Mouse (Mus musculus) layer of hippocampus, adult 9-10 months (tissue): ENCODE results near the gene Ahnak2.

Experiments used
- DNase-seq: peaks from one replicate; pipeline ENCODE4 v3.0.0; 2022; ENCODE audit warnings: low spot score

The Ahnak2 gene

DNA sequence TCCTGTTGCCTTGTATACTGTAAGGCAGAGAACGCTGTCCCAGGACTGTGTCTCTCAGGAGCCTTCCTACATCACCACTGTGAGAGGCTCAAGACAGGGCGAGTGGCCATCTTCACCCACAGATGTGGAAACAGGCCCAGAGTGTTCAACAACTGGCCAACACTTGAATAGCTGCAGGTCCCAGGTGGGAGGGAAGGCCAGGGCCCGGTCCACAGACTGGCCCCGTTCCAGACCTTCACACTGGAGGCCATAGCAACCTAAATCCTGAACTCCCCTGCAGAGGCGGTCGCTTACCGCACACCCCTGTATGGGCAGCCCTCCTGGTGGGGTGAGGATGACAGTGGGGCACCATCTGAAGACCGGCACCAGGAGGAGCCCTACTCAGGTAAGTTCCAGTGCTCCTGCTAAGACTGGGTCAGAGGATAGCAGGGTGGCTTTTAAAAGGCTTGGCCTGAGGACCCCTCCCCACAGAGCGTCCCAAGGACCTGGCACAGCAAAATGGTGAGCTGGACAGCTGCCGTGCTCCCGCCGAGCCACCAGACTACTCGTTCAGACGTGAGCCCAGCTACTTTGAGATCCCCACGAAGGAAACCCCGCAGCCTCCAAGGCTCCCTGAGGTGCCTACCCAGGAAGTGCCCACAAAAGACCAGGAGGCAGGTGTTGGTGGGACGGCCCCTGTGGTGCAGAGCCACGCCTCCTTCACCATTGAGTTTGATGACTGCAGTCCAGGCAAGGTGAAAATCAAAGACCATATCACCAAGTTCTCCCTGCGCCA is 67.4 kb downstream of the Ahnak2 start:
- DNase-seq, result no peak

DNA sequence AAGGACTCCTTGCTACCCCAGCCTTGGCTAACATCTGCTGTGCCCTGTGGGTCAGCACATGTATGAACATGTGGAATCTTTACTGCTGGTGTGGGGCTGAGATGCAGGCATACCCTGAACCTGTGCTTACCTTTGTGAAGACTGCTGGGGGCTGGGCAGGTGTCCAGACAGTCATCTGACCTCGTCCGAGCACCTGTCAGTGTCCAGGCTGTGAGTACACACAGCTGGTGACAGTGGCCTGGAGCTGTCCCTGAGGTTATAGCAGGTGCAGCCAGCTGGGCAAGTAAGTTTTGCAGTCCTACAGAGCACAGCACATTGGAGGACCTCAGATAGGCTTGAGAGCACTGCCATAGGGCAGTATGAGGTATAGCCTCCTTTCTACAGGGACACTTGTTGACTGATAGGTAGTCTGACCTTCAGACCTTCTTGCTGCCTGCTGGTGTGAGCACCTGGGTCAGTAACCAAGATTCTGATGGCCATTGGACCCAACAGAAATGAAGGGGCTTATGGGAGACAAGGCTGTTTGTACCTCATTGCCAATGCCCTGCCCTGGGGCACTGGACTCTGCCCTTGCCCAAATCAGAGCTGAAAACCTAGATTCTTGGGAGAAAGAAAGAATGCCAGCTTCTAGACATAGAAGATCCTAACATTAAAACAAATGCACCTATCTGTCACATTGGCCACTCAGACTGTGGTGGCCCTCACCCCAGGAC is 68.2 kb downstream of the Ahnak2 start:
- DNase-seq, result no peak

DNA sequence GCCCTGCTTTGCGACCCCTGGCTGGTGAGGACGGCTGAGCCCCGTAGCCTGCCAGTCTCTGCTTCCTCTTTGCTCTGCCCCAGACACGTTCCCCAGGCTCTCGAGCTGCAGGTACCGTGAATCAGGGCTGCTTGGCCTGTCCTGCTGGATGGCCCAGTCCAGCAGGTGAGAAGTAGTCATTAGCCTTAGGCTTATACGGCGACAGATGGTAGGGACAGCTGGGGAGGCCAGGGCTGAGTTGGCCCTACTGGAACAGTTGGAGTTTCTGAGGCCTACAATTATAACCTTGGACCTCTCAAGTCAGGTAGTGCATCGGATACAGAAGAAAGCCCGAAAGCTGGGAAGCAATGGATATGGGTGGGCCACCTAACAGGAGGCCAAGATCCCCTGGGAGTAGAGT is 69.9 kb downstream of the Ahnak2 start:
- no peak for DNase-seq

DNA sequence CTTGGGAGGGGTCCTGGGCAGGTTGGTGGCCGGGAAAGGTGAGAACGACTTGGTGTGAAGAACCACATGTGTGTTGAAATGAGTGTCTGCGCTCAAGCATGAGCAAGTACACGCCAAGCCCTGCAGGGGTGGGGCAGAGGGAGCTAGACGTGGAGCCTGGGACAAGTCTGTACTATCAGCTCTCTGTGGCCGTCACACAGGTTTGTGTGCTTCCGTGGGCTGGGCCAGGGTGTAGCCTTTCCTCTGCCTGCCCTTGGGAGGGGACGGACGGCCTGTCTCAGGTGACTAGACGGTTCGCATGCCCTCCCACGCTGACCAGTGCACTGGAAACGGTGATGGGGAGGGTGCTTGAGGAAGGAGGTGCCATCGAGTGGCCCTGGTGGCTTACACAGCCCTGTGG is 71.6 kb downstream of the Ahnak2 start:
- no peak for DNase-seq

DNA sequence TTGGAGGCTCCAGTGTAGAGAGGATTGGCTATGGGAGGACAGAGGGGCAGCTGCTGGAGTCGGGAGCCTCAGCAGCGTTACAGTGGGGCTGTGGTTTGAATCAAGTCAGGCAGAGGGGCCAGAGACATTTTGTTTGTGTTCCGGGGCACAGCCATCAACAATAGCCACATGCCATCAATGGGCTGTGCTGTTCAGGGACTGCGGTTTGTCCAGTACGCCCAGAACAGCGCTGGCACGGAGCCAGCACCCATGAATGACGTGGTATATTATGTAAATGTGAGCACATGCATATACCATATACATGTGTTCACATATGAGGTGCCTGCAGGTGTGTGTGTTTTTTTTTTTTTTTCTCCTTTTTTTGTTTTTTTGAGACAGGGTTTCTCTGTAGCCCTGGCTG is 74.7 kb downstream of the Ahnak2 start:
- DNase-seq, result no peak

DNA sequence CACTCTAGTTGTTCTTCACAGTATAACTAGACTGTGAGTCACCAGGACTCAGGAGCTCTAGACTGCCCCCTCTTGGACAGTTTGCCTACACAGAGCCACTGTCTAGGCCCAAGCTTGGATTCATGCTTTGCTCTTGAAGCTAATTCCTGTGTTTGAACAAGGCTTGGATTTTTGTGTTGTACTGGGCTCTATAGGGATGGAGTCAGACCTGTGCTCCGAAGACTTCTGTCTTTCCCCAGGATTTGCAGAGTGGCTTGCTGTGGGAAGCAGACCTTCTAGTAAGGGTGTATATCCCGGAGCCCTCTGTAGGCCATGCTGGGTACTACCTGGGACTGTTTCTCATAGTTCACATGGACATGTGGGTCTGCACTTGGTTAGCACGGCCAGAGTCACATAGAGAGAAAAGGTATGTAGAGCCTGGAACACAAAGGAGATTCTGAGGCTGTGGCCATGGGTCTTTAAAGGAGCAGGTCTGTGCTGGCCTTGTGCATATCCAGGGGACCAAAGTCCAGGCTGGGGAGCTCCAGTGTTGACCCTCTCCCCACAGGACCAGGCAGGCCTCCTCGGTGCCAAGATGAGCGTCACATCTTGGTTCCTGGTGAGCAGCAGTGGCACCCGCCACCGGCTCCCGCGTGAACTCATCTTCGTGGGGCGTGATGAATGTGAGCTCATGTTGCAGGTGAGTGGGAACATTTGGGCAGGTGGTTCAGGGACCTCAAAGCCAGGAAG is 78.2 kb downstream of the Ahnak2 start:
- peak; percentile 64 for DNase-seq

DNA sequence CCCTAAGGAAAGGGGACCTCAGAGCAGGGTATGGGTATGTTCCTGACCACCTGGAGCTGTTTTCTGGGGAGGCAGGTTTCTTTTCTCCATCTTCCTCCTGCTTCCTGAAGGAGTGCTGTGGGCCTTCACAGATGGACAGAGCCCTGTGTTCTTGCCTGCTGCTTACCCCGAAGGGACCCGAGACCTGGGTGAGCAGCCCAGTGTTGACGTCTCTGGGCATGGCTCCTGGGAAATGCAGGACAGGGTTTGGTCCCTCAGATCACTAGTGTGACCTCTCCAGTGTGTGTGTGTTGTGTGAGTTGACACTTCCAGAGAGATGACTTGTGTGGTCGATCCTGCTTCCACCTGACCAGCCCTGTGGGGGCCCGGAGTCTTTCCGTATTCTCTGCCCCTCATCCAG is 79.0 kb downstream of the Ahnak2 start:
- no peak for DNase-seq

DNA sequence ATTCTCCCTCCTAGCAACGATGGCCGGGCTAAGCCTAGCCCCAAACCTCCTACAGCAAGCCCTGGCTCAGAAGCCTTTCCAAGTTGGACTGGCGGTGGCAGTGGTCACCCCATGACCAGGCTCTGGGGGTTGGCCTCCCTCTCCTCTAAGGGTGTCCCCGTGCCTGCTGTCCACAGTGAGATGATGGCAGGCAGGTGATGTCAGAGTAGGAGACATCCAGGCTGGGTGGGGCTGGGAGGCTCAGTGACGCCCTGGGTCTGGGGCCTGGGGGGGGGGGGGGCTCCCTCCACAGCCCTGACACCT is 79.5 kb downstream of the Ahnak2 start:
- no peak for DNase-seq

DNA sequence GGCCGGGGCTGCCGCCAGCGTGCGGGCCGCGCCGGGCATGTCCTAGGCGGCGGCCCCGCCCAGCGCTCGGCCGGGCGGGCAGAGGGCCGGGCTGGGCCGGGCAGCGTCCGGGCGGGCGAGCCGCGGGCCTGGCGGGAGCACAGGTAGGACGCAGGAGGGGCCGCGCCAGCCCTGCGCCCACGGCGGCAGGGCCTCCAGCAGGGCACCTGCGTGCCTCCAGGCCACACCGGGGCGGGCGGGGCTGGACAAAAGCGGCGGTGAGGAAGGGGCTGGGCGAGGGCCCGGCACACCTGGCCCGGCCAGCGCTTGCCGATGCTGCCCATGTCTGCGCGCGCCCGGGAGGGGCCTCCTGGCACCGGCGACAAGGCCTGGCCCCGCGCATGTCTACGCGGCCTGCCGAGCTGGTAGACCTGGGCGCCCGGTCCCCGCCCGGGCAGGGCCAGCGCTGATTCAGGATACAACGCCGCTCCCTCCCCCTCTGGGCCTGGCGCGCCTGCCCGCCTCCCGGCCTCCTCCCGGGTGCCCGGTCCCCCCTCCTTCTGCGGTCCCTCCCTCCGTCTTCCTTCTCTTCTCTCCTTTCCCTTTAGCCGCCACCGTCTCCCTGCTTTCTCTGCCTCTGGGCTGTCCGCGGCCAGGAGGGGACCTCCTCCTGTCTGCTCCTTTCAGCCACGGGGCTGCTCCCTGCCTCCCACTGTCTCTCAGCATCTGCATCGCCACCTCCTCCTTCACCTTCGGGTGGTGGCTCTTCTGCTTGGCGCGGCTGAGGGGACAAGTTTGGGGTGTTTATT is 80.0 kb downstream of the Ahnak2 start:
- DNase-seq, result no peak
